Mouse (Mus musculus): ENCODE data around the gene Wdr38.

GRCm38 (mm10) chr2:39008350-39008851 lies 11.1 kb downstream of the Wdr38 start:
- TF ChIP-seq CTCF (IDR thresholded peaks at IDR 0.05; ENCODE audit: control insufficient read depth, insufficient read depth, insufficient read length) (no peak), MYOD1 (IDR thresholded peaks at IDR 0.05; ENCODE audit: control insufficient read depth, insufficient read length, low read depth) (no peak), MYOG (IDR thresholded peaks at IDR 0.05; ENCODE audit: control insufficient read depth, extremely low read depth, insufficient read length) (no peak), CEBPB (IDR thresholded peaks at IDR 0.05; ENCODE audit: low read depth) (no peak), USF1 (IDR thresholded peaks at IDR 0.05; ENCODE audit: low read depth) (no peak)

All from C2C12 (cell line).